Mouse (Mus musculus) liver, embryonic 14.5 days (tissue): Measurements from ENCODE around the gene Gm11627. TPM values are rescaled to one million over a fixed set of nuclear protein-coding genes. Genes with fewer than 3 reads are reported as not detected.
A peak's percentile ranks its signal among the peaks of the same experiment; 100 is the strongest.

Experiments
- ATAC-seq: fragments of 200-750 bp; cut with Nextera tagmentation; 2 replicates; pipeline ENCODE4 v1.8.0; 2017; ENCODE audit warnings: moderate number of reproducible peaks, mild to moderate bottlenecking, moderate library complexity; ENCODE audit not compliant: insufficient read depth
- DNase-seq, 3 experiments: peaks; one replicate each; pipeline ENCODE4 v3.0.0-alpha.2; 2012 to 2013; ENCODE audit warnings: low read depth in 3 of 3, low spot score in 3 of 3
- H3K27ac ChIP-seq: fragments of 300-500 bp; sonication (generic); 2 replicates; pipeline ENCODE4 v1.5.1; 2014; ENCODE audit warnings: moderate library complexity, mild to moderate bottlenecking, control low read depth, inconsistent platforms
- H3K27me3 ChIP-seq: fragments of 300-500 bp; sonication (generic); 2 replicates; pipeline ENCODE4 v1.6.1; 2014; ENCODE audit warnings: mild to moderate bottlenecking, low read length, moderate library complexity; ENCODE audit not compliant: control insufficient read depth, insufficient read depth
- H3K36me3 ChIP-seq: fragments of 300-500 bp; sonication (generic); replicated peaks from 2 replicates; pipeline ENCODE4 v1.6.1; 2014; ENCODE audit warnings: low read depth; ENCODE audit not compliant: control insufficient read depth, insufficient read depth
- H3K4me1 ChIP-seq, 2 experiments: fragments of 200-500 bp in 1 of 2; fragments of 300-500 bp in 1 of 2; sonication (generic) in 1 of 2; replicated peaks; 2 replicates each; pipeline ENCODE4 v1.6.1; 2012 to 2014; ENCODE audit warnings: antibody characterized with exemption in 1 of 2, inconsistent platforms in 1 of 2, low read length in 1 of 2; ENCODE audit not compliant: control insufficient read depth in 2 of 2, insufficient read depth in 2 of 2
- H3K4me2 ChIP-seq: fragments of 300-500 bp; sonication (generic); 2 replicates; pipeline ENCODE4 v1.6.1; 2014; ENCODE audit warnings: low read depth, mild to moderate bottlenecking, control low read depth, moderate library complexity
- H3K4me3 ChIP-seq, 2 experiments: fragments of 200-500 bp in 1 of 2; fragments of 300-500 bp in 1 of 2; sonication (generic) in 1 of 2; 2 replicates each; pipeline ENCODE4 v1.5.1; 2012 to 2014; ENCODE audit warnings: low read depth in 2 of 2, low read length in 2 of 2, mild to moderate bottlenecking in 2 of 2, control low read depth in 1 of 2, inconsistent platforms in 1 of 2, moderate library complexity in 1 of 2; ENCODE audit not compliant: insufficient read depth in 1 of 2
- H3K9ac ChIP-seq: fragments of 300-500 bp; sonication (generic); replicated peaks from 2 replicates; pipeline ENCODE4 v1.6.1; 2014; ENCODE audit warnings: mild to moderate bottlenecking, control low read depth, moderate library complexity
- H3K9me3 ChIP-seq: fragments of 300-500 bp; sonication (generic); 2 replicates; pipeline ENCODE4 v1.6.1; 2016; ENCODE audit warnings: low read length, mixed read lengths; ENCODE audit not compliant: control insufficient read depth
- CTCF ChIP-seq: IDR thresholded peaks from 2 replicates; pipeline ENCODE4 v1.5.1; 2016; ENCODE audit warnings: antibody characterized with exemption, low read depth, control low read depth
- EP300 ChIP-seq: IDR thresholded peaks from 2 replicates; pipeline ENCODE4 v1.6.1; 2016; ENCODE audit warnings: antibody characterized with exemption, low read depth
- WGBS: fragments of 180-500 bp; shearing (Covaris S2); extraction: QIAGEN DNeasy Blood & Tissue Kit; methylation state at CpG from one replicate; pipeline ENCODE4 v1.1.7; 2014; ENCODE audit not compliant: insufficient replicate concordance; 5-methylcytosine and 5-hydroxymethylcytosine counted together
- polyA plus RNA-seq, 2 experiments: library from polyadenylated mRNA; depleted of rRNA in 1 of 2; stranded (reverse) in 1 of 2; unstranded in 1 of 2; fragments of >200 nt; fragmentation: Nextera tagmentation in 1 of 2; extraction: Ambion mirVana in 1 of 2; gene quantifications; 2 replicates each; pipeline versions ENCODE4 v1.2.1 to v1.2.3; 2012 to 2014

Gene Gm11627
- polyA plus RNA-seq, 2 experiments, result 0.17 TPM; not detected in 1

DNA sequence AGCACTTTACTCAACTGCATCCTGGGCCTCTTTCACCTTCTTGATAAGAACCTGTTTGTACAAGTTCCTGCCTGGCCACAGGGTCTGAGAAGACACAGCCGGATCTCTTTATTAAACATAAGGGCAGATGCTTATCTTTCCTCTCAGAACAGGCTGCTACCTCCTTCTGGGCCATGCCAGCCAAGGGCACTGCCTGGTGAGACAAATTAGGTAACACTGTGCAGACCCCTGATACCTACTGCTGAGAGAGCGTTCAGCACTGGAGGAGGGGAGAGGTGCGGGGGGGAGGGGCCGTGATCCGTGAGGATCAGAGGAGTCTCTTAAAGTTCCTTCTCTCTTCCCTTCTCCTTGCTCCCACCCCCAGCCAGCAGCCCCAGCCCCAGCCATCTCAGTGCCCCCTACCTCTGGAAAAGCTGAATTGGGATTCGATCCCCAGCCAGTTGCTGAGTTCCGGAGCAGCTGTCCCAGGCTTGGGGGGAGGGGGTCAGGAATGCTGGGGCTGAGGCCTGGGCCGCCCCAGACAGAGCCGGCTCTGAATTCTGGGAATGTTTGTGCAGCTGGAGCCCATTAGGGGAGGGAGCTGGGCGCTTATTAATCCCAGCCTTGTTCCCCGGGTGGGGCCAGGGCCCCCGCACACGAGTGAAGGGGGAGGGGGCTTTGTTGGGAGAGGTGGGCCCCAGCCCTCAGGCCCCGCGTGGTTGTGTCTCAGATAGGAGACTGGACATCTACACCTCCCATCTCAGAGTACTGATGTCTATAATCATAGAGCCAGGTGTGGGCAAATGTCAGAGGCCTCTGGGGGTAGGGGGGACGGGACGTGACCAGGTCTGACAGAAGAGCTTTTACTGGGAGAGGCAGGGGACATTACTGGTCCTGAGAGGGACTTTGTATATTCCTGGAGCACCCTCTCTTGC is 44.9 kb upstream of the Gm11627 start:
- Histone ChIP-seq H3K36me3 (no peaks in the 10 kb centered on the region), H3K4me3 (no peak overlapping the region), H3K9me3 (no peaks in the 10 kb centered on the region; the same call in 1 of the 2 replicates), H3K27me3 (no peaks in the 10 kb centered on the region), H3K4me1 (no peaks in the 10 kb centered on the region), H3K27ac (no peak overlapping the region), H3K4me2 (no peak overlapping the region), H3K9ac (no peak overlapping the region)
- ATAC-seq (no peak), DNase-seq (no peak)
- WGBS, result 35% methylated on average over 17 of the region's 17 CpGs
- TF ChIP-seq EP300 (no peak), CTCF (no peak)

DNA sequence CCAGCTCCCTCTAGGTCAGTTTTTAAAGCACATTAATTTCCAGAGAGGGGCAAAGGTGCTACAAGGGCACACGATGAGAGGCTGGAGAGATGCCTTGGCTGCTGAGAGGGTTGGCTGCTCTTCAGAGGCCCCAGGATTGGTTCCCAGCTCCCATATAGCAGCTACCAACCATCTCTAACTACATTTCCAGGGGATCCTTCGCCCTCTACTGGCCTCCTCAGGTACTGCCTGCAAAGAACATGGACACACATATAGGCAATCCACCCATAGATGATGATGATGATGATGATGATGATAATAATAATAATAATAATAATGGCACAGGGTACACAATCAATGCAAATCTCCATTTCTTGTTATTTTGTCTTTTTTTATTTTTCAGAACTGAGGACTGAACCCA is 40.2 kb upstream of the Gm11627 start:
- Histone ChIP-seq H3K4me1 (no peaks in the 10 kb centered on the region), H3K4me2 (no peak overlapping the region), H3K36me3 (no peaks in the 10 kb centered on the region), H3K9me3 (no peaks in the 10 kb centered on the region; the same call in 1 of the 2 replicates), H3K27me3 (no peaks in the 10 kb centered on the region), H3K9ac (no peak overlapping the region), H3K27ac (no peak overlapping the region), H3K4me3 (no peak overlapping the region)
- peak; percentile 51 for TF ChIP-seq CTCF
- TF ChIP-seq EP300, result no peak
- WGBS, result 43% methylated on average over 2 of the region's 2 CpGs
- DNase-seq (no peak), ATAC-seq (no peak)

DNA sequence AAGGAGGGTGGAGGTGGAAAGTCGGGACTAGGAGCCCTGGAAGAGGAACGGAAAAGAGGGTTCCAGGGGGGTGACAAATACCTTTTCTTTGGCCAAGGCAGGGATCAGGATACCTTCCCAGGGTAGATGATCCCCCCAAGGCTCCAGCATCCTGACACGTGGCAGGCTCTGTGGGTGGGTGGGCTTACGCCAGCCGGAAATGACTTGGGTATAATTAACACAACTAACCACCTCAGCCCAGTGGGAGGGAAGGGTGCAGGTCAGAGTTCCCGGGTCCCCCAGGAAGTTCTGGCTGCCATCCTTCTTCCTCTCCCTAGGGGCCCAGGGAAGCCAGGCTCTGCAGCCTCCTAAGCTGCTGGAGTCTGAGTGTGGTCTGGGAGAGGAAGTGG is 32.0 kb upstream of the Gm11627 start:
- peaks cover 26% of the 10 kb centered on the region for H3K27me3 ChIP-seq
- no peak overlapping the region for H3K4me2 ChIP-seq
- no peak overlapping the region for H3K27ac ChIP-seq
- ATAC-seq (no peak), DNase-seq (no peak)
- 15% methylated on average over 6 of the region's 6 CpGs for WGBS
- H3K9me3 ChIP-seq, result no peaks in the 10 kb centered on the region
- no peak for TF ChIP-seq CTCF
- no peak for TF ChIP-seq EP300
- H3K36me3 ChIP-seq, result no peaks in the 10 kb centered on the region
- H3K9ac ChIP-seq, result no peak overlapping the region
- H3K4me3 ChIP-seq, result no peak overlapping the region
- H3K4me1 ChIP-seq, result no peaks in the 10 kb centered on the region

DNA sequence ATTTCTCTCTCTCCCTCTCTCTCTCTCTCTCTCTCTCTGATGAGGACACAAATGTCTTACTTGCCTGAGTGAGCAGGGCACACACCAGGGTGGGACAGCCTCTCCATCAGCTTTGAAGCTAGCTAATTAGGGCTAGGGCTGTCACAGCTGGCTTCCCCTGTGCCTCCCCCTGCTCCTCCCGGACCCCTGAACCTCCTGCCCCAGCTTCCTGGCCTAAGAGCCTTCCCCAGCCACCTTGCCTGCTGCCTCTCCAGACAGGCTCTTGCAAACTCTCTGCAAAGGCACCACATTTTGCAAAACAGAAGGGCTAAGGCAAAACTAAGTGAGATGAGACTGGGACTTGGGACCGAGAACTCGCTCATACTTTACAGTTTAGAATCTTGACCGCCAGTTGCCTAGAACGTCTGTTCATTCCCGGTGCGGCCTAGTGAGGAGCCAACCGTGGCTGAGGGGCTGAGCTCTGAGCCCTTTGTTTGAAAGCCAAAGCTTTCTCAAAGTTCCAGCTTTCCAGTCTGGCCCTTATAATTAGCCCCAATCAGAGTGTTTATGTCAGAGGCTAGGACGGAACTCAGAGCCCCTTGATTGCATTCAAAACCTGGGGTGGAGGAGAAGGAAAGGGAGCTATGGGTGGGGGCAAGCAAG is 31.5 kb upstream of the Gm11627 start:
- DNase-seq, result no peak
- no peak for ATAC-seq
- Histone ChIP-seq H3K36me3 (no peaks in the 10 kb centered on the region), H3K4me3 (no peak overlapping the region), H3K4me1 (no peaks in the 10 kb centered on the region), H3K9me3 (no peaks in the 10 kb centered on the region), H3K9ac (no peak overlapping the region), H3K4me2 (no peak overlapping the region), H3K27ac (no peak overlapping the region), H3K27me3 (peaks cover 31% of the 10 kb centered on the region)
- TF ChIP-seq CTCF (no peak), EP300 (no peak)
- WGBS, result 45% methylated on average over 9 of the region's 9 CpGs

- Histone ChIP-seq H3K4me2 (no peak overlapping the region), H3K4me3 (no peak overlapping the region), H3K9me3 (no peaks in the 10 kb centered on the region), H3K27ac (no peak overlapping the region), H3K27me3 (peaks cover 36% of the 10 kb centered on the region), H3K4me1 (no peaks in the 10 kb centered on the region), H3K9ac (no peak overlapping the region), H3K36me3 (no peaks in the 10 kb centered on the region)
- ATAC-seq (no peak), DNase-seq (no peak)
- WGBS, result 59% methylated on average over 4 of the region's 4 CpGs
- TF ChIP-seq EP300 (no peak), CTCF (no peak)
Measured at GRCm38 (mm10) chr11:102610260-102610659, 31.0 kb upstream of the Gm11627 start.
